Comparison of ENCODE assay signal across 10 mouse cellular contexts in genomic region chr16:24281561-24281960, GRCm38 (mm10).
DNase-seq lines count a peak whose midpoint lies in the region; ATAC-seq lines count a peak whose summit lies in the region.
"Had no signal": no experiment of that assay in that cellular context is flagged by ENCODE, and none has a peak within 500 bp of the region (broad histone marks: within the 10 kb centered on the region; RNA-seq: fewer than 3 reads in every experiment).

No protein-coding gene starts in this region.

- H3K4me2 ChIP-seq in forebrain, embryonic 12.5 days: no peak overlapping the region
- peak overlapping the region; percentile 20; the same call in 1 of the 2 replicates for H3K4me2 ChIP-seq in kidney, embryonic 15.5 days

- no peaks in the 10 kb centered on the region for H3K27me3 ChIP-seq in forebrain, embryonic 10.5 days (ENCODE audit: poor library complexity, severe bottlenecking)
- H3K27me3 ChIP-seq in forebrain, embryonic 12.5 days: no peaks in the 10 kb centered on the region
- no peaks in the 10 kb centered on the region for H3K27me3 ChIP-seq in kidney, embryonic 15.5 days

- no peaks in the 10 kb centered on the region for H3K36me3 ChIP-seq in forebrain, embryonic 10.5 days (replicated peaks)
- H3K36me3 ChIP-seq in forebrain, embryonic 12.5 days (replicated peaks): no peaks in the 10 kb centered on the region
- H3K36me3 ChIP-seq in kidney, embryonic 15.5 days: no peaks in the 10 kb centered on the region

- no peak for ATAC-seq in forebrain, embryonic 12.5 days (ENCODE audit: low FRiP score)
- ATAC-seq in kidney, embryonic 15.5 days (replicated peaks; ENCODE audit: low FRiP score): no peak
- ATAC-seq: inflammation-experienced regulatory T-cells, adult 6 months had no signal

- intact Hi-C loops in heart, postnatal 36 days (cut with DNase I): loop anchor here (5.0 kb wide), 2 partner anchors 294 to 781 kb away; partner anchors contain the start of genes Bcl6 and Gm37419

- DNase-seq in forebrain, embryonic 10.5 days (ENCODE audit: extremely low spot score, low spot score): no peak
- no peak for DNase-seq in kidney, adult 18-20 months
- DNase-seq in adipocyte (ENCODE audit: low spot score): peak; percentile 30
- DNase-seq in heart, postnatal 36 days: peak; percentile 18 to 25
- DNase-seq in testis, postnatal 14 days (ENCODE audit: low spot score): no peak
- no peak for DNase-seq in right cerebral cortex, postnatal 36 days (ENCODE audit: low spot score in 2 of 2)

- H3K9me3 ChIP-seq in forebrain, embryonic 10.5 days: no peaks in the 10 kb centered on the region
- H3K9me3 ChIP-seq in forebrain, embryonic 12.5 days: no peaks in the 10 kb centered on the region
- H3K9me3 ChIP-seq in kidney, embryonic 15.5 days (replicated peaks): no peaks in the 10 kb centered on the region
- H3K9me3 ChIP-seq: megakaryocyte, embryonic 14.5 days had no signal

- WGBS in forebrain, embryonic 10.5 days: 83% methylated on average over 5 of the region's 5 CpGs
- 77% methylated on average over 5 of the region's 5 CpGs for WGBS in forebrain, embryonic 12.5 days
- 50% methylated on average over 5 of the region's 5 CpGs for WGBS in kidney, embryonic 15.5 days

- peaks cover 21% of the 10 kb centered on the region for H3K4me1 ChIP-seq in forebrain, embryonic 10.5 days
- H3K4me1 ChIP-seq in forebrain, embryonic 12.5 days: peaks cover 8% of the 10 kb centered on the region; the same call in 1 of the 2 replicates
- peaks cover 29% of the 10 kb centered on the region for H3K4me1 ChIP-seq in kidney, embryonic 15.5 days

- H3K4me3 ChIP-seq in forebrain, embryonic 10.5 days: no peak overlapping the region
- no peak overlapping the region for H3K4me3 ChIP-seq in forebrain, embryonic 12.5 days (replicated peaks)
- H3K4me3 ChIP-seq in kidney, embryonic 15.5 days (replicated peaks): no peak overlapping the region
- H3K4me3 ChIP-seq: megakaryocyte, embryonic 14.5 days had no signal

- no peak overlapping the region for H3K9ac ChIP-seq in forebrain, embryonic 12.5 days
- H3K9ac ChIP-seq in kidney, embryonic 15.5 days: no peak overlapping the region

- peak overlapping the region; percentile 74; the same call in 1 of the 2 replicates for H3K27ac ChIP-seq in forebrain, embryonic 10.5 days
- no peak overlapping the region for H3K27ac ChIP-seq in forebrain, embryonic 12.5 days
- peak overlapping the region; percentile 79 for H3K27ac ChIP-seq in kidney, embryonic 15.5 days

Comparison
In these comparisons a context has a peak if more than half of its experiments do, and no peak if none do; other contexts are left out.
1. DNase-seq: peak in adipocyte (single experiment) and heart, postnatal 36 days (2 of 2); none in forebrain, embryonic 10.5 days (single experiment), kidney, adult 18-20 months (single experiment), testis, postnatal 14 days (single experiment) and right cerebral cortex, postnatal 36 days (0 of 2).